Mouse (Mus musculus) megakaryocyte, embryonic 14.5 days (primary cell): Measurements from ENCODE around the gene Cdc42bpb.

Experiments
- FLI1 ChIP-seq: IDR thresholded peaks from 2 replicates; pipeline ENCODE4 v1.6.1; 2012; ENCODE audit warnings: low read length, inconsistent platforms, mixed read lengths
- GATA1 ChIP-seq: IDR thresholded peaks from 3 replicates; pipeline ENCODE4 v1.6.1; 2012; ENCODE audit warnings: mixed read lengths, low read length, inconsistent platforms, borderline replicate concordance

DNA sequence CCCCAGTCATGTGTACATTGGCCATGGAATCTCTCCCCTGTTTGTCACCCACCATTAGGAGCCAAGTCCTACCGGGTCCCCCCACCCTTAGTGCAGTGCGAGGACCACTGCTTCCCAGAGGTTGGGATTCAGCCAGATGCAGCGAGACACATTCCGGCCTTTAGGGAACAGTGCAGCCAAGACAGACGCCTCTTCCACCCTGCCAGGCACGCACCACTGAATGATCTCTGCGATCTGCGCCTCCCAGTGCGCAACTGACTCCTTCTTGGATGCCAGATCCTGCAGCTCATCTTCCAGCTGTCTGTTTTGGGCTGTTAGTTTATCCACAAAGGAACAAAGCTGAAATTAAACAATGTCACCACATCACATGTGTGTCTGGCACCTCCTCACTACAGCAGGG lies 59.8 kb downstream of the Cdc42bpb start:
- TF ChIP-seq GATA1: no peak
- no peak for TF ChIP-seq FLI1
